In the genomic region with DNA sequence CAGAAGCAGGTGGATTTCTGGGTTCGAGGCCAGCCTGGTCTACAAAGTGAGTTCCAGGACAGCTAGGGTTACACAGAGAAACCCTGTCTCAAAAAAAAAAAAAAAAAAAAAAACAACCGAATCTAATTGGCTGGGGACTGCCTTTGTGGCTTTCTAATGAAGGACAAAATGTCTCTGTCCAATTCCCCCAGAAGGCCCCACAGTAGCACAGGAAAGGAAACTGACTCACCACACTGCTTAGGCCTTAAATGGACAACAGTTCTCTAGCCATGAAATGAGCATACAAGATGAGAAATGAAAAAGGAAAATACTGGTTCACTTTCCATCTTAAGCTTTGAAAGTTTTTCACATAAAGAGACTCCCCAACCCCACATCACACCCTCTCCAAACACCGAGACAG, we compare ENCODE assay signal across 17 mouse cellular contexts. TPM values are rescaled to one million over a fixed set of nuclear protein-coding genes. Genes with fewer than 3 reads are reported as not detected.
A peak's percentile ranks its signal among the peaks of the same experiment; 100 is the strongest.
DNase-seq lines count a peak whose midpoint lies in the region; TF ChIP-seq lines count a peak whose summit lies in the region.
"Had no signal": no experiment of that assay in that cellular context is flagged by ENCODE, and none has a peak within 500 bp of the region (broad histone marks: within the 10 kb centered on the region; RNA-seq: fewer than 3 reads in every experiment).

No protein-coding gene starts in this region.

- H3K27me3 ChIP-seq in heart, embryonic 10.5 days (ENCODE audit: insufficient read depth, poor library complexity, severe bottlenecking), result no peaks in the 10 kb centered on the region
- no peaks in the 10 kb centered on the region for H3K27me3 ChIP-seq in MEL (ENCODE audit: control insufficient read depth in 1 of 2, insufficient read depth in 2 of 2, low read length in 2 of 2)
- H3K27me3 ChIP-seq: kidney, embryonic 15.5 days; limb, embryonic 15.5 days; neural tube, embryonic 15.5 days; Patski had no signal

- H3K36me3 ChIP-seq in heart, embryonic 10.5 days, result no peaks in the 10 kb centered on the region
- H3K36me3 ChIP-seq in MEL (ENCODE audit: control insufficient read depth in 1 of 2, insufficient read depth in 2 of 2, low read length in 2 of 2) (peaks cover 2 to 22% of the 10 kb centered on the region in 2 experiments), macrophage (ENCODE audit: inconsistent target) (no peaks in the 10 kb centered on the region)
- H3K36me3 ChIP-seq: embryonic facial prominence, embryonic 10.5 days; kidney, embryonic 15.5 days; limb, embryonic 15.5 days; neural tube, embryonic 15.5 days had no signal

- TF ChIP-seq POLR2A in MEL (IDR thresholded peaks at IDR 0.05; ENCODE audit: control insufficient read depth in 1 of 2, insufficient read depth in 1 of 2, low read depth in 1 of 2, low read length in 2 of 2, poor library complexity in 1 of 2), result no peak

- WGBS in heart, embryonic 10.5 days, result 83% methylated on average over 3 of the region's 3 CpGs
- WGBS in macrophage (ENCODE audit: missing documents), result 72% methylated on average over 2 of the region's 3 CpGs

- no peak overlapping the region for H3K27ac ChIP-seq in heart, embryonic 10.5 days
- H3K27ac ChIP-seq in MEL (ENCODE audit: control insufficient read depth, low read depth, low read length), result peak overlapping the region; percentile 48
- H3K27ac ChIP-seq in macrophage, result peak overlapping the region; percentile 51
- H3K27ac ChIP-seq: embryonic facial prominence, embryonic 10.5 days; kidney, embryonic 15.5 days; limb, embryonic 15.5 days; neural tube, embryonic 15.5 days had no signal

- H3K9ac ChIP-seq in MEL (ENCODE audit: control insufficient read depth, low read depth, low read length, poor library complexity, severe bottlenecking), result no peak overlapping the region
- H3K9ac ChIP-seq: kidney, embryonic 15.5 days; limb, embryonic 15.5 days; neural tube, embryonic 15.5 days had no signal

- H3K4me3 ChIP-seq in heart, embryonic 10.5 days, result no peak overlapping the region
- H3K4me3 ChIP-seq in MEL (ENCODE audit: control insufficient read depth in 1 of 2, insufficient read depth in 1 of 2, low read depth in 2 of 2, low read length in 2 of 2) (no peak overlapping the region), macrophage (ENCODE audit: inconsistent target) (no peak overlapping the region)
- H3K4me3 ChIP-seq: embryonic facial prominence, embryonic 10.5 days; kidney, embryonic 15.5 days; layer of hippocampus, adult 2 months; limb, embryonic 15.5 days; neural tube, embryonic 15.5 days had no signal

- DNase-seq in heart, adult 11 months, result peak; percentile 95
- no peak for DNase-seq in heart, embryonic 10.5 days (ENCODE audit: low spot score)
- DNase-seq in 3134 (ENCODE audit: extremely low read depth, insufficient read length, low spot score), result peak; percentile 30
- no peak for DNase-seq in MEL (ENCODE audit: low read depth, low spot score)
- no peak for DNase-seq in cerebellum, adult 18-20 months
- DNase-seq in cerebellum, adult 9-11 months, result no peak
- DNase-seq in layer of hippocampus, postnatal 36 days, result no peak
- DNase-seq: cerebellum, postnatal 14 days; spleen, adult 18-20 months; thymus, postnatal 25 days had no signal

- TF ChIP-seq RAD21 in MEL (IDR thresholded peaks at IDR 0.05; ENCODE audit: low read depth, low read length), result no peak

- no peak for TF ChIP-seq CTCF in MEL (IDR thresholded peaks at IDR 0.05 in 2 of 3, conservative IDR thresholded peaks at IDR 0.05 in 1 of 3; ENCODE audit: control insufficient read depth in 1 of 3, insufficient read depth in 1 of 3, low read depth in 2 of 3, low read length in 3 of 3, poor library complexity in 1 of 3, severe bottlenecking in 1 of 3)

- no peaks in the 10 kb centered on the region for H3K9me3 ChIP-seq in heart, embryonic 10.5 days
- no peaks in the 10 kb centered on the region for H3K9me3 ChIP-seq in MEL (replicated peaks; ENCODE audit: insufficient read depth, low read length)
- H3K9me3 ChIP-seq: embryonic facial prominence, embryonic 10.5 days; kidney, embryonic 15.5 days; limb, embryonic 15.5 days; neural tube, embryonic 15.5 days had no signal

- H3K4me1 ChIP-seq in heart, embryonic 10.5 days, result peaks cover 5% of the 10 kb centered on the region; the same call in 1 of the 2 replicates
- H3K4me1 ChIP-seq in MEL (ENCODE audit: control insufficient read depth in 1 of 2, insufficient read depth in 2 of 2, low read length in 2 of 2), result peaks cover 12 to 14% of the 10 kb centered on the region in 2 experiments
- H3K4me1 ChIP-seq: embryonic facial prominence, embryonic 10.5 days had no signal

- H3K79me2 ChIP-seq in MEL (ENCODE audit: control insufficient read depth, insufficient read depth, low read length, poor library complexity), result peaks cover 25% of the 10 kb centered on the region
- peaks cover 100% of the 10 kb centered on the region for H3K79me2 ChIP-seq in macrophage (ENCODE audit: inconsistent target)

- no peak for TF ChIP-seq EP300 in MEL (IDR thresholded peaks at IDR 0.05; ENCODE audit: low read depth in 1 of 2, low read length in 2 of 2)

TF ChIP-seq in MEL, 35 proteins besides CTCF, POLR2A, EP300 and RAD21:
- no peak for TF ChIP-seq KAT2A (conservative IDR thresholded peaks at IDR 0.05; ENCODE audit: low read depth, low read length)
- TF ChIP-seq CHD1 (IDR thresholded peaks at IDR 0.05; ENCODE audit: low read depth, low read length), result no peak
- TF ChIP-seq ZC3H11A (IDR thresholded peaks at IDR 0.05; ENCODE audit: low read depth, low read length), result no peak
- TF ChIP-seq JUND (IDR thresholded peaks at IDR 0.05; ENCODE audit: low read depth, low read length), result no peak
- TF ChIP-seq MYB (IDR thresholded peaks at IDR 0.05; ENCODE audit: low read depth, low read length), result no peak
- no peak for TF ChIP-seq MEF2A (IDR thresholded peaks at IDR 0.05; ENCODE audit: extremely low read depth, insufficient replicate concordance, low read depth, low read length, poor library complexity, severe bottlenecking)
- no peak for TF ChIP-seq E2F4 (IDR thresholded peaks at IDR 0.05; ENCODE audit: borderline replicate concordance, low read depth, low read length)
- TF ChIP-seq ZNF384 (IDR thresholded peaks at IDR 0.05; ENCODE audit: low read depth, low read length), result no peak; the same call in 1 of the 2 replicates
- no peak for TF ChIP-seq ELF1 (IDR thresholded peaks at IDR 0.05; ENCODE audit: low read depth, low read length)
- no peak for TF ChIP-seq HCFC1 (IDR thresholded peaks at IDR 0.05; ENCODE audit: low read depth, low read length)
- no peak for TF ChIP-seq GATA1 (IDR thresholded peaks at IDR 0.05; ENCODE audit: low read depth, low read length)
- TF ChIP-seq SIN3A (IDR thresholded peaks at IDR 0.05; ENCODE audit: low read length), result no peak
- TF ChIP-seq ZKSCAN1 (IDR thresholded peaks at IDR 0.05; ENCODE audit: low read depth, low read length), result no peak

RNA-seq across cellular contexts. Expression of a gene that starts 15.3 kb away (rescaled TPM):
- 8.7 and 11.1 TPM in 2 replicates for polyA plus RNA-seq in heart, embryonic 10.5 days (2016; fragmentation: Nextera tagmentation; extraction: Ambion mirVana)
- total RNA-seq in MEL (2012; rRNA removed), result 20.7 and 25.1 TPM in 2 replicates
- polyA plus RNA-seq in MEL (2012; ENCODE audit: insufficient read depth in 1 of 2, insufficient read length in 2 of 2, low read depth in 1 of 2, low replicate concordance in 2 of 2, missing spikeins in 1 of 2) (100 to 1,000 TPM in 1 of 2 experiments, 10 to 100 TPM in 1; 10.0 to 773 TPM), macrophage (2018) (22.3 to 28.6 TPM (median 28.3 TPM) in 3 replicates)
- total RNA-seq in macrophage (2018; cell fraction: chromatin; rRNA removed), result 100 to 1,000 TPM in 25 of 26 experiments, 10 to 100 TPM in 1; 97.5 to 343 (median 222) TPM
- 100 to 1,000 TPM in 6 of 26 experiments, 10 to 100 TPM in 20; 65.1 to 115 (median 80.9) TPM for total RNA-seq in macrophage (2018; cell fraction: cytosol; rRNA removed)
- 100 to 1,000 TPM; 117 to 361 (median 218) TPM for total RNA-seq in macrophage (2018; cell fraction: nucleus; rRNA removed)
- total RNA-seq in layer of hippocampus, postnatal 36 days (2021), result 100 to 1,000 TPM; 106 TPM

Comparison
In these comparisons a context has a peak if more than half of its experiments do, and no peak if none do; other contexts are left out.
1. DNase-seq: peak in heart, adult 11 months (single experiment) and 3134 (single experiment); none in heart, embryonic 10.5 days (single experiment), MEL (single experiment), cerebellum, adult 18-20 months (0 of 2), cerebellum, adult 9-11 months (single experiment) and layer of hippocampus, postnatal 36 days (0 of 2).